Mouse (Mus musculus) hindlimb bud, embryonic 11.5 days (tissue): ENCODE results near the gene Smad6.

Experiments used
- DNase-seq: peaks from one replicate; pipeline ENCODE4 v3.0.0-alpha.2; 2012; ENCODE audit warnings: low read depth, low spot score; ENCODE audit errors: extremely low spot score

The Smad6 gene

DNA sequence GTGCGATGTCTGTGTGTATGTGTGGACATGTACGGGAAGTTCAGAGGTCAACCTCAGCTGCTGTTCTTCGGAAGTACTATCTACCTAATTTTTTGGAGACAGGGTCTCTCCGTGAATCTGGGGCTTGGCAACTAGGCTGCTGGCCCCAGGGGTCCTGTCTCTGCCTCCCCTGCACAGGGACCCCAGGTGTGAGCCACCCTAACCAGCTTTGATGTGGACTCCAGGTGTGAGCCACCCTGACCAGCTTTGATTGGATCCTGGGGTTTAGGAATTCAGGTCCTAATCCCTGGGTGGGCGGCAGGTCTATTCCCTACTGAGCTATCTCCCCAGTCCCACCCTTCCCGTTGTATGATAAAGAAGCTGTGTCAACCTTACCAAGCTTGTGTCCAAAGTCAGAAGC, 60.0 kb downstream of the Smad6 start:
- DNase-seq: no peak

DNA sequence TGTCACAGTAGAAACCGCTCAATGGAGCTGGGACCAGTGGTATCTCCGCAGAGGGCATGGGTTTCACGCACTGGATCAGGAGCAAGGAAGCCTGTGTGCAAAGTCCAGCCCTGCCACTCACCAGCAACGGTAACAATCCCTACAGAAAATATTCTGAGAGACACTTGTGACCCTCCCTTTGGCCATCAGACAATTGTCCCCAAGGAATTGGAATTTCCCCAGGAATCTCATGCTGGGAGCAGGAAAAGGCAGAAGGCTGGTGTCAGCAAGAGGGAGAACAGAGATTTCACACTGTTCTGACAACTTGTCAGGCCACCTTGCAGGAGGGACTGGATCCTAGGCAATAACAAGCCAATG, 61.1 kb downstream of the Smad6 start:
- DNase-seq: no peak

DNA sequence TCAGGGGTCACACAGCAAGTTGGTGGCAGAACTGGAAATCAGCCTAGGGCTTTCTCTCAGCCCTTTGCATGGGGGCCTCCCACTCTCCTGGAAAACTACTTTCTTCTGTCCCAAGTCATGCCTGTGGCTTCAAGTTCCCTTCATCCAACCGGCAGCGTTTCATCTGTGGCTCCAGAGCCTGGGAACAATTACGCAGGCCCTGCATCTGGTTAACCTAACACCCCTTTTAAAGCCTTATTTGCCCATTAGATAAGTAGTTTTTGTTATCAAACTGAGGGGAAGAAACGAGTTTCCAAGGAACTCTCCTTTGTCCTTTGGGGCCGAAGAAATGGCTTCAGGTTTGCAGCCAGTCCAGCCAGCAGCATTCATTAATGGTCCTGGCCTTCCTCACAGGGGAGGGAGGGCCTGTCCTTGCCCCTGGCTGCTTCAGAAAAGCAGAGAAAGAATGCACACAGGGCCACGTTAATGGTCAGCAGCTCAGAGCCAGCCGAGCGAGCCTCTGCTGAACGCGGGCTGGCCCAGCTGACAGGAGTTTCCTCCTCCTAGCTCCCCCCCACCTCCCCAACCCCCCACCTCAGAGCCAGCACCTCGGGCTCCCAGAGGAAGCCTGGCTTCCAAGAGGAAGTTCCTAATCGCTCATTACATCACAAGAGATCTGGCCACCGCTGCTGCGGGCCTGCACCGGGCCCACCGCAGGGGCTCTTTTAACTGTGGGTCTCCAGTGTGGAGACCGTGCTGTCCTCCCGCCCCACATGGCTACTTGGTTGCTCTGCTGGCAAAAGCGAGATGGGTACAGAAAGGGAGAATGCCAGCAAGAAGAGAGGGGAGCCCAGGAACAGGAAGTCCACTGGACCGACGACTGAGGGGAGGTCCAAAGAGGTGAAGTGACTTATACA, 61.7 kb downstream of the Smad6 start:
- no peak for DNase-seq

DNA sequence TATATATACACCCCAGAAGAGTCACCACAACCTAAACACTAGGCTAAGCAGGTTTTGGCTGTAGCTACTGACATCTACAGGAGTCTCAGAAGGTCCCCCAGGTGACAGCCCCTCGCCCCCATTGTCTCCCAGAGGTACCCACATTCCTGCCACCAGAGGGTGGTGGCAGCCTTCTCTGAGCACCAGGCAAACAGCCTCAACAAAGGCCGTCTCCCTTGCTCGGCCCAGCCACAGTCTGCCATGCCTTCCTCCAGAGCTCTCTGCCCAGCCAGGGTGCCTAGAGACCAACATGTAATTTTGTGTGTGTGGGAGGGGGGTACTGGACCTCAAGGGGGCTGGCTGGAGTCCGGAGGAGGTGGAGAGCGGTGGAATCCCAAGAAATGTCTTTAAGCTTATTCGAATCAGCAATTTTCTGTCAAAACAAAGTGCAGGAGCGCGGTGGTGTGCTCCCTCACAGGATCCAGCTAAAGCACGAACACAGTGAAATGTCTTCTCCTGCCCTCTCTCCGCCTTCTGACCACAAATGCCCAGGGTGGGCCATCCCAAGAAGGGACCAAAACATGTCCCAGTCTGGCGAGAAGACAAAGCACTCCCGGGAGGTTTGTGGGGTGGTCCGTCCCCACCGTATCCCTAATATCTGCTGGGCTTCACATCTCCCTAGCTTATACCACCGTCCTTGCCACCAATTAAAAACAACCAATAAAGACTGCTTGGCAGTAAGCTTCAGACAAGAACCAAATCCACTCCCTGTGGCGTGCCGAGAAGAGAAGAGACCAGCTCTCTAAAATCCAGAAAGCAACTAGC, 62.5 kb downstream of the Smad6 start:
- no peak for DNase-seq

DNA sequence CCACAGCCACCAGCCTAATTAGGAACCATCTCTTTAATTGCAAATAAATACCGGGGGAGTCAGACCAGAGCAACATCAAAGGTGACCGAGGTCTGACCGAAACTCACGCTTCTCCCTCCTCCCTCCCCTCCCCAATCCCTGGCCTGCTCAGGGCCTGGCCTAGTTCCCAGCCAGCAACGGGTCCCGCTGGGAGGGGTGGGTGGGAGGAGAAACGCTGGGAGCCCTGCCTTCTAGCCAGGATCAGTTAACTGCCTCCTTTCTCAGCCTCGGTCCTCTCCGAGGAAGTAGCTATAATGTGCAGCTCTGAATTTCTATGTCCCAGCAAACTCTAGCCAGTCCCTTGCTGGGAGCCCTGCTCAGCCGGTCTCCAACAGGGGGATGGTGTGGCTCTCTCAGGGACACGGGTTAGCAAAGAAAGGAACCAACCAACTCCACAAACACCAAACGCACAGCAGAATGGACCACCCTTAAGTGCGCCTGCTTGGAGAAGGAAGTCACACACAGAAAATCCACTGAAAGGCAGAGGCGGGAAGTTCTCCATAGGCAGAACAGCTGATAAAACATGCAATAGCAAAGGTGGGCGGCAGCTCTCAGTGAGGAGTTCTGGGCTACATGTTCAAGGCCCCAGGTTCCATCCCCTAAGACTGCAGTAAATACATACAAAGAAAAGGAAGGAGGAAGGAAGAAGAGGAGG, 63.4 kb downstream of the Smad6 start:
- DNase-seq: no peak

DNA sequence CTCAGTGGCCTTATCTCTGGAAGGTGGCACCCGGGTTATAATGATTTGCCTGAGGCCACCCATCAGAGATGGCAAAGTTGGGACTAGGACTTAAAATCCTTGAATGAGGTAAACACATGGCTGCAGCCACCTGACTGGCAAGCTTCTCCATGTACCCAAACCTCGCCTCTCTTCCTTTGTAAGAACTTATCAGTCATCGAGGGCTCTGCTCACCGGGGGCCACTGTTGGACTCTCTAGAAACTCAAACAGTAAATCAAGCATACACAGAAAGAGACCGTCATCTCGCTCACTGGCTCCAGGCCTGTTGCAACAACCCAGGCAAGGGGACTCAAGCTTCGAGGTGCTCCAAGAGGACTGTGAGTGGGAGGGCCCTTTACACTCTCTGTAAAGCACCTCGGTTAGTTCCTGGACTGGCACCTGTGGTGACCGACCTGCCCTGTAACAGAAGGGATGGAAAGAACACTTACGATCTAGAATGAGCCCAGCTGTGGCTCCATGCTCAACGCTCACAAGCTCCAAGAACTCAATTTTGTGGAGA, 64.1 kb downstream of the Smad6 start:
- no peak for DNase-seq

DNA sequence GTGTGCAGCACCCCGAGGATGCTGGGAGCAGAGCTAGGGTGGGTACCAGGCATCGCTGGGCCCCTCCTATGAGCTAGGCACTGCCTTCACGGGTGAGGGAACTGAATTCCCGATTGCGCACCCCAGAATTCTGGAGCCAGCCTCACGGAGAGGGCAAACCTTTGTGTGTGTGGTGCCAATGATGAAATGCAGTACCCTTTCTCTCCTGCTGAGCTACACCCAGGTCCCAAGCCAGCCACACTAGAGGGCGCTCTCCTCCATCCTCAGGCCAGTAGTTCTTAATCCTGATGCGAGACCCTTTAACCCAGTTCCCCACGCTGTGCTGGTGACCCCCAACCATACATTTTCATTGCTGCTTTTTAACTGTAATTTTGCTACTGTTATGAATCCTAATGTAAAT, 65.8 kb downstream of the Smad6 start:
- no peak for DNase-seq

DNA sequence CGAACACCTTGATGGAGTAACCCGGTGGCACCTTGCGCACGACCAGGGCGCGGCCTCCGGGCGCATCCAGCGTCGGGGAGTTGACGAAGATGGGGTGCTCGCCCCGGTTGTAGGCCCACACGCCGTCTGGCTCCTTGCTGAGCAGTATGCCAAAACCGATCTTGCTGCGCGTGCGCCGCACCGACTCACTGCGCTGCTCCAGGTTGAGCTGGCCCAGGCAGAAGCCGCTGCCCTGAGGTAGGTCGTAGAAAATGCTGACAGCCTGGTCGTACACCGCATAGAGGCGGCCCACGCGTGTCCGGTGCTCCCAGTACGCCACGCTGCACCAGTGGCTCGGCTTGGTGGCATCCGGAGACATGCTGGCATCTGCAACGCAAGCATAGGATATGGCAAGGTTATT, 68.2 kb downstream of the Smad6 start:
- DNase-seq: no peak

DNA sequence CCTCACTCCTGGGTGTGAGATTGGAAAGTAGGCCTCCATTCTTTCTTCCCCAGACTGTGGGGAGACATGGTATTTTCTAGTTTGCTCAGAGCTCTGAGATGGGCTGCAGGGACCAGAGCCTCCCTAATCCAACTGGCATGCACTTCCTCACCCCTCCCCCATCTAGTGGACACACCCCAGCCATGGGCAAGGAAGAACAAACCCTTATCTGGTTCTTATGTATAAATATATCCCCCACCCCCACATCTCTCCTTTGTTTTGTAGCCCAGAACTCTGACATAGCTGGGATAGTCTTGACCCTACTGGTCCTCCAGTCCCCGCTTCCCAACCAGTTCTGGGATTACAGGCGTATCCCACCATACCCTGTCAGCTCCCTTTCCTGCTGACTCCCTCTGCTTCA, 69.3 kb downstream of the Smad6 start:
- DNase-seq: no peak

DNA sequence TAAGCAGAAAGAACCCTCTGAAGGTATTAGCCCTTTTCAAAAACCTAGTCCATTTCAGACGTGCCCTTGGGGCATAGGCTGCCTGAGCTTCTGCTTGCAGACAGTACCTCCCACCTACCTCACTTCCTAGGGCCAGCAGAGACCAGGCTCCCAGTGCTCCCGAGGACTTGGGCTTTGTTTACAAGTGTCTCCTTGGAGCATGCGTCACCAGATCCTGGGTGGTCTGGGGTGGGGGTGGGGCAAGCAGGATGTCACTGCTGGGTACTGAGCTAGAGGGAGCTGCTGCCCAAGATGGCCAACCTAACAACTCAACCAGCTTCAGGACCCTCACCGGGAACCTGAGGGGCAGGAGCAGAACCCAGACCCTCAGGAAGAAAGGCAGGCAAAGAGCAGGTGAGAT, 71.5 kb downstream of the Smad6 start:
- no peak for DNase-seq

DNA sequence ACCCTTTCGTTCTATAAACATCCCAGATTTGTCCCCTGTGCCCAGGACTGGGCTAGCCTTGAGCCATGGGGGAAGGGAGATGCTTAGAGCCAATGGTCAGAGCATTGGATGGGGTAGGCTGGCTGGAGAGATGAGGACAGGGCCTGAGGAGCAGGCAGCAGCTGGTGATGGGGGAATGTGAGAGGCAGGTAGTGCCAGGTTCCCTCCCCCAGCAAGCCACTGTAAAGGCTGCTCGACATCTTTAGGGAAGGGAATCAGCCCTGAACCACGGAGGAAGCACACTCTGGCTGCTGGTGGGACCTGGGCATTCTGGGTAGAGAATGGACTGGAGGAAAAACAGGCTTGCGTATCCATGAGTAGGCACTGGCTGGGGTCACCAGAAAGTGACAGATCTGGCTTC, 72.5 kb downstream of the Smad6 start:
- DNase-seq: no peak

DNA sequence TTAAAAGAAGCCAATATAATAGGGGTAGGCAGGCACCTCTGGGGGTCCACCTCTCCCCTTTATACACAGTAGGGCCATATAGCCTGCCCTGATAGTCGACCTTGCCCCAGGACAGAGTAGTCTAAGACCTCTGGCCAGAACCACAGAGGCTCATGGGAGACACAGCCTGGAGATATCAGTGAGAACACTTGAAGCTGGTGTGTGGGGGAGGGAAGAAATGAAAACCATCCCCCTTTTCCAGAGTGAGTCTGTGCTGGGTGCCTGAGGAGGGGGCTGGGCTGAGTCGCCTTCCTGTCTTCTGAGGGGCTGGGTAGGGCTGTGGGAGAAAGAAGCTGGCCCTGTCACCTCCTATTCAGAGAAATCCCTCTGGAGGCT, 79.3 kb downstream of the Smad6 start:
- no peak for DNase-seq

DNA sequence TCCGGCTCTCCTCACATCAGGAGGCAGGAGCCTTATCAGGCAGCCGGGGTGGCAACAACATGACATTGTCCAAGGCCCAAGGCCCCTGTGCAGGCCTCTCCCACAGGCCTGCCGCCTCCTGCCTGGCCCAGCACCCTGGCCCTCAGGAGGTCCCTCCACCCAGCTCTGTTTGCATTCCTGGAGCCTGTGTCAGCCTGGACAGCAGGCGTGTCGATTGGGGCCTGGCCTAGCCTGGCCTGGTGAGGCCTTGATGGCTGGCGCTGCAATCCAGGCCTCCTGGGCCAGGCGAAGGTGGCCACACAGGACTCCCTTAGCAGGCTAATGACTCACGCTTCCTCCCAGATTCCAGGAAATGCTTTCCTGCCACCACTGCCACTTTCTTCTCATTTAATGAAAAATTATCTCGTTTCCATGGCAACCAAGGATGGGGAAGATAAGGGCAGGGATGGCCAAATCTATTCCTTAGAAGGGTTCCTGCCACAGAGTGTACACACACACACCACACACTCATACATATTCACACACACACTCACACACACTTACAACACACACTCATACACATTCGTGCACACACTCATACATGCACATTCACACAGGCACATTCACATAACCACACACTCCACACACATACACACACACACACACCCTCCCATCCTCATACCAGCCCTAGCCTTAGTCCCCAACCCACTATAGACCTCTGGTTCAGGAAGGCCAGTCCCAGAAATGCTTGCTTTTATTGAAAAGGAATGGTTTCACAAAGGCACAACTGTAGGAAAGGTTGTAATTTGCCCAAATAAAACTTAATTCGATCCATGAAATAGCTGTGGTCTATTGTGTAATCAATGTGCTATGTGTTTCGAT, 79.9 kb downstream of the Smad6 start:
- DNase-seq: no peak

DNA sequence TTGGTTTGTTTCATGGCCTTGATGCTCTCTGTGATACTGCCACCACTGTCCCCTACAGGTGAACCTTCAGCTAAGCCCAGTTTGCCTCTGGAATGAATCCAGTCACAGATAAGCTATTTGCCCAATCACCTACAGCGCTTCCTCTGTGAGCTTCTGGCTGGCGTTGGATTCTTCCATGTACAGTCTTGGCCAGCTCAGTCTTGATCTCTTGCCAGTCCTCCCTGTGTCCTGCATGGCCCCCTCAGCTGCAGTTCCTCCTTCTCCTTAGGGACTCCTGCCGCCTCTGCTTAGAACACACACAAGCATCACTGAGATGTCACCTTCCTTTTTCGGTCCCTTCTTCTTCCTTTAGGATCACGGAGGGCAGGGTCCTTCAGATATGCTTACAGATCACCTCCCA, 85.6 kb downstream of the Smad6 start:
- no peak for DNase-seq

DNA sequence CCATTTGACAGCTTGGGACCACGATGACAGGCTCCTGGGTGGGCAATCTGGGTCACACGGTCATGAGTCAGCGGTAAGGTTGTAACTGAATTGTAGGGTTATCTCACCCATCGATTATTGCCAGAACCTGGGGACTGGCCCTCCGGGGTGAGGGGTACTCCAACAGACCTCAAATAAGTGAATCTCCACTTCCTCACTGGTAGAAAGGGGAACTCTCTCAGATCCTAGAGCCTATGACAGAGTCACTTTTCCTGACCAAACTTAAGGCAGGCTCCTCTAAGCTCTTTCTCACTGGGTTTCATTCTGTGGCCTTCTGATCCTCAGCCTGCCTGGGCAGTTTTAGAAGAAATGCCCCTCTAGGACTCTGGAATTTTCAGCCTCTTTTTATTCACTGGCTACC, 88.8 kb downstream of the Smad6 start:
- DNase-seq: no peak

DNA sequence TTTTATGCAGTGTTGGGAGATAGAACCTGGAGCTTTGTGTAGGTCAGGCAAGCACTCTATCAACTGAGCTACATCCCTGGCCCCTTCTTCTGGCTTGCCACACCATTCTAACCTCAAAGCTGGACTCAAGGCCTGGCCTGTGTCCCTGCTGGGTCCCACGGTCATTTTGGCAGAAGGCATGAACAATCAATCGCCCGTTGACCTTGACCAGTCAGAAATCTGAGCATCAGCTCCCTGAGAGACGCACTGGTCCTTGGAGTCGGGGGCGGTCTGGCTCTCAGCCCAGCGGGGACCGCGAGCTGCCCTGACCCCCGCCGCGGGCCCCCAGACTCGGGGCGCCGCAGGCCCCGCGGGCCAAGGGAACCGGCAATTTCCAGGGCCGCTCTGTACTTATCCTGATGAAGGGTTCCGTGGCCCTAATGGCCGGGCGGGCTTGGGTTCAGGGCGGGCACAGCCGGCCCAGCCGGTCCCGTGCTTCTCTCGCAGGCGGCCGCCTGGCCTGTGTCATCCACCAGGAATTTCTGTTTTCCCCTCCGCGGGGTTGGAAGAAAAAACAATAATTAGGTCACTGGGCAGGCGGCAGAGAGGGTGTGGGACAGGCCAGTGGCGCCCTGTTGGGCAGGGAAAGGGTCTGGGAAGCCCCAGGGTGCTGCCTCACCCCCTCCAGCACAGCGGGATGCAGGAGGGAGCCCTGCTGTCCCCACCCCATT, 94.4 kb downstream of the Smad6 start:
- DNase-seq: no peak

DNA sequence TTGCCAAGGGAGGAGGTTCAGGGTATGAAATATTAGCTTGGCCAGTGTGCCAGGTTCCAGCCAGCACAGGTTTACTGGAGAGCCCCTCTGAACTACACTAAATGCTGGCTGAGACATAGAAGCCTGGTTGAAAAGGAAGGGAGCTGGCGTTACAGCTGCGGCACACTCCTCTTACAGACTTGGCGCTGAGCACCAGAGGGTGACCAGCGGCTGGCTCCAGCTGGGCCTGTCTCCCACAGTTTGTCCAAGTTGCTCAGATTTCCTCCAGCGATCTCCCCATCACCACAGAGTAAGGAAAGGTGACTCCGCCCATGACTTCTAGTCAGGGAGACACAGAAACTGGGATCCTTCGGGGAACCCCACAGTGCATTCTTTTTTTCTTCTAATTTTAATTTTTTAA, 95.5 kb downstream of the Smad6 start:
- DNase-seq: no peak

DNA sequence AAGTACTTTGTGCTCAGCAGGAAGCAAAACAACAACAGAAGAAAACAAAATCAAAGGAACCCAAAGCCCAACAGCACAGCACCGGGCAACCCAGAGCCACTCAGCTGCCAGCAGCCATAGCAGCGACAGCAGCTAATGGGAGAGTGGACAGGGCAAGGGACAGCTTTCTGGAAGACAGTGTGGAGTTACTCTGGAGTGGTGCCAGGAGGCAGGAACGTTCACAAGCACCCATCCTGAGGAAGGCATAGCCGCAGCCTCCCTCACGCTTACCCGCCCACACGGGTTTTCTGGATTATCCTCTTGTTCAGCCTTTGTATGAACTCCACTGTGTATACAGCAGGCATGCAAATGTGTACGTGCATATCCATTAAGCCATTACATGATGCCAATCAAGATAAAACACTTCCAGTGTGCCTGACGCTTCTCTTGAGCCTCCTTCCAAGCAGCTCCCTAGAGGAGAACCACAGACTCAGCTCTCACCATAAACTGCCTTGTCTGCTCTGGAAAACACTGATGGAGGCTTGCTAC, 98.6 kb downstream of the Smad6 start:
- DNase-seq: no peak

DNA sequence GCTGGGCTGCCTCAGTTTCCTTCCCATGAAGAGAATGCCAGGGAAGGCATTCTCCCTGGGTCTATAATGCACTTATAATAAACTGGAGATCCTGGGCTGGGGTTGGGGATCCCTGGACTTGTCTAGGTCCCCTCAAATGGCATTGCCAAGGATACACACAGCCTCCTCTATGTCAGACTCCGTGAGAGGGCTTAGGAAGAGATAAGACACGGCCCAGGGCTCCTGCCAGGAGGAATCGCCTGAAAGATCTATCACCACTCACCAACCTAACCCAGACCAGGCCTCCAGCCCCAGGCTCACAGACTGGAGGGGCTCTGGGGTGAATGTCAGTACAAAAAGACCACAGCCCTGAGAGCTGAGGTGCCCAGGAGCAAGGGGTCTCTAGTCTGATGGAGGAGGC, 102.2 kb downstream of the Smad6 start:
- no peak for DNase-seq
